Mouse (Mus musculus): ENCODE measurements around the gene Dnajc30.
"Not testable (repeated sequence)": the region's sequence is repeated elsewhere in the genome, so short reads cannot be mapped to it uniquely, and the experiment has no call there.

The Dnajc30 gene

DNA sequence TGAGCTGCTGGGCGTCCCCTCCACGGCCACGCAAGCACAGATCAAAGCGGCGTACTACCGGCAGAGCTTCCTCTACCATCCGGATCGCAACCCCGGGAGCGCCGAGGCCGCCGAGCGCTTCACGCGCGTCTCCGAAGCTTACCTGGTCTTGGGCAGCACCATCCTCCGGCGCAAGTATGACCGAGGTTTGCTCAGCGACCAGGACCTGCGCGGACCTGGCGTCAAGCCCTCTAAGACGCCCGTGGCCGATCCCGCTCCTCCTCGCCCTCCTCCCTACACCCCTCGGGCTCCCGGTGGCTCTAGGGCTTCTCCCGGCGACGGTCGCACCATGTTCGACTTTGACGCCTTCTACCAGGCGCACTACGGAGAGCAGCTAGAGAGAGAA is 372 bp downstream of the Dnajc30 start:
- no peak for DNase-seq (ENCODE audit: low read depth, low spot score)

DNA sequence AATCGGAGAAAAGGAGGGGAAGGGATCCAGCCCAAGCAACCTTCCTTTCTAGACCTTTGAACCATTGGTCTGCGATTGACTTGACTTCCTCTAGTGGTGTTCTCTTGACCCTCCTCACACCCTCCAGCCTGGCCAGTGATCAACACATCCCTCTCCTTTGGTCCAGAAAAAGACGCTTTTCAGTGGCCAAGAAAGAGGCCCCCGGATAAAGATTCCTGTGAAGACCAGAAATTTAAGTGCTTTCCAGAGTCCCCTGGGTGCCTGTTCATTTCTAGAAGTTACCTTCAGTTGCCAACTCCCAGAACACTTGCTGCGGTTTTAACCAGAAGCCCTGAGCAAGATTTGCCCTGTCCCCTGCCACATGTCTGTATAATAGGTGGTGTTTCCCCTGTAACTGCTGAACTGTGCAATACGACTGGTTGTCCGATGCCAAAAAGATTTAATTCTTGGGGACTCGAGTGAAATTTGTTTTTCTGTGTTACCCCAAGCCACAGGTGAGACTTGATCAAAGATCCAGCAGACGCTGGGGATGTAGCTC is 976 bp downstream of the Dnajc30 start, which contains the start of gene Bud23:
Bud23 (minus strand) TSS at position 51 of the 538 bp plus-strand sequence.
- DNase-seq (ENCODE audit: low read depth, low spot score) = not testable (repeated sequence)

DNA sequence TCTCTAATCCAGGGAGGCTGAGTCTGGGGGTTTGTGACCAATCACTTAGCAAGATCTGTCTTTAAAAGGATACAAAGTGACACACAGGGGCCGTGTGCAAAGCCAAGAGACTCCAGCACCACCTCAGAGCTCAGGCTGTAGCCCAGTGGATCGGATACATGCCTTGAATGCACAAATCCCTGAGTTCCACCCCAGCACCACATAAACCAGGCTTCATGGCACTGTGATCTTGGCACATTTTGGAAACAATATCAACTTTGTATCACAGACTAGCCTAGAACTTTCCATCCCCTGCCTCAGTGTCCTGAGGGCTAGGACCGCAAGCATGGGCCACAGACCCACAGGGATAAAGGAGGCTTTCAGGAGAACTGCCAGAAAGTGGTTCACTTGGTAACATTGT is 2.0 kb downstream of the Dnajc30 start:
- DNase-seq (ENCODE audit: low read depth, low spot score) = no peak

DNA sequence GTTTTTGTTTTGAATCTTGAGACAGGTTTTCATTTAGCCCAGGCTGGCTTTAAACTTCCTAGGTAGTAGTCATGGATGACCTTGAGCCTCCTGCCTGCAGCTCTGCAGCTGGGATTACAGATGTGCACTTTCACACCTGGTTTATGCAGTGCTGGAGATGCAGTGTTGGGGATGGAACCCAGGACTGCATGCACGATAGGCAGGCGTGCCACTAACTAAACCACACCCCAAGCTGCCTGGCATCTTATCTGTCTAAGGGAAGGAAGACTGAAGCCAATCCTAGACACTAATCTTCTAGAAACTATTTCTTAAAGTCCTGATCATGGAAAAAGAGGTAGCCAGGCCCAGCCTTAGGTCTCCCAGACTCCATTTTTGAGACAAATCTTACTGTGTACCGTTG is 6.4 kb downstream of the Dnajc30 start:
- no peak for DNase-seq (ENCODE audit: low read depth, low spot score)

DNA sequence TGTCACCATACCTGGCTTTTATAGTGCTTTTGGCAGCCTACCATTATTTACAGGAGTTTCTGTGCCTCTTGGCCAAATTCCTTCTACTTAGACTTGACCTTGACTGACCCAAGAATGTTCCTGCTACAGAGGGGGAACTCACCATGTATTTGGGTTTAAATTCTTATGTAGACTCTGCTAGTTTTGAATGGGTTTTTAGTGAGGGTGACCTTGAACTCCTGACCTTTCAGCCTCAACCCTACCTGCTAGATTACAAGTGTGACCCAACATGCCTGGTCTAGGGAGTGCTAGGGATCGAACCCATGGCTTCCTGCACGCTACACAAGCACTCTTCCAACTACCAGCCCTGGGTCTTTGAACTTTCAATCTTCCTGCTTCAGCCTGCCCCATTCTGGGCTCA is 8.1 kb downstream of the Dnajc30 start:
- DNase-seq (ENCODE audit: low read depth, low spot score) = no peak

DNA sequence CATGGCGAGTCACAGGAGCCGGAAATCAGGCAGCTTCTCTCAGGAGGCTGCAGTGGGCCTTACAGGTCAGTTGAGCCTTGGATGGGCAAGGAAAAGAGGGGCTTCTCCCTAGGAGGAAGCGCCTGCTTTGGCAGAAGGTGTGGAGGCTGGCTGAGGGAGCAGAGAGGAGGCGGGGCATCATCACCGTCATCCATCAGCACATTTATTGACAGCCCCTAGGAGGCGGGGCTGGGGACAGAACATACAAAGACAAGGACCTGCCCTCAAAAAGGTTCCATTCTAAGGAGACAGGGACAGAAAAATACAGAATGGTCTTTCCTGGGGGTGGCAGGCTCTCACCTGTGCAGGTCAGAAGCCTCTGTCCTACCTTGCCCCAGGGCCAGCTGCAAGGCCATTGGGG is 8.7 kb downstream of the Dnajc30 start:
- no peak for DNase-seq (ENCODE audit: low read depth, low spot score)

DNA sequence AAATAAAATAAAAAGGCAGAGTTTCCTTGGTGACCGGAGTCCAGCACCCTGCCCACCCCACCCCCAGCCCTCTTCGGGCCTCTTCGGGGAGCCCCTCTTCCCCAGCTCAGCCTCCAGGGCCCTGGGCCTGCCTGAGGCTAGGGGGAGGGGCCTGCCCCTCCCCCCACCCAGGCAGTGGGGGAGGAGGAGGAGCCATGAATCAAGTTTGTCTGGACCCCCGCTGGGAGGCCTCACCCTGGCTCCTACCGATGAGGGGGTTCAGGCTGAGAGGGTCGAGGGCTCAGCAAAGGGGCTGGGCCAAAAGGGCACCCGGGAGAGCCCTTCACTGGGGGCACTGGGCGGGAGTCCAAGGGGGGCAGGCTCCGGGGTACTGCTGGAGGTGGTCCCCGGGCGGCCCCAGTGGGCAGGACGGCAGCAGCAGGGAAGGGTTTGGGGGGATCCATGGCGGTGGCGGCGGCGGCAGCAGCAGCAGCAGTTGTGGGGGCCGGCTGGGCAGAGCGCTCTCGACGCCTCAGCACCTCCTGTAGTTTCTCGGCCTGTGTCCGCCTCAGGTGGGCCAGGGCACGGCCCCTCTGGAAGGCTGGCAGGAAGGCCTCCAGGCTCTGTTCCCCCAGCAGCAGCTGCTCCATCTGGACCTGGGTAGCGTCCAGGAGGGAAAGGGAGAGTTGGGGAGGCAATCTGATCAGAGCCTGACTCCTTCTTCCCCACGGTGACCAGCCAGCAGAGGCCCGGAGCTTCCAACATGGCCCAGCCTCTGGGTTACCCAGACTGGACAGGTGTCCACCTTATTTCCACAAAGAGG is 9.5 kb downstream of the Dnajc30 start:
- DNase-seq (ENCODE audit: low read depth, low spot score) = no peak

DNA sequence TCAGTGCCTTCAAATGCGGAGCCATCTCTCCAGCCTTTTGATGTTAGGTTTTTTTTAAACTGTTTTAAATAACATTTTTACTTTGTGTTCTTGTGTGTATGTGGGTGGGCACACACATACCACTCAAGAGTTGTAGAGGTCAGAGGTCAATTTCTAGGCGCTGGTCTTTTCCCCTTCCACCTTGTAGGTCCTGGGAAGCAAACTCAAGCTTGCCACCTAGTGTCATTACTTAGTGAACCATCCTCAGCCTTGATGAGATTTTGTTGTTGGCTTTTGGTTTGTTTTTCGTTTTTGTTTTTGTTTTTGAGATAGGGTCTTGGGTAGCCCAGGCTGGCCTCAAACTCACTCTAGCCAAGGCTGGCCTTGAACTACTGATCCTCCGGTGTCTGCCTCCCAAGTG is 11.7 kb downstream of the Dnajc30 start:
- no peak for DNase-seq (ENCODE audit: low read depth, low spot score)

DNA sequence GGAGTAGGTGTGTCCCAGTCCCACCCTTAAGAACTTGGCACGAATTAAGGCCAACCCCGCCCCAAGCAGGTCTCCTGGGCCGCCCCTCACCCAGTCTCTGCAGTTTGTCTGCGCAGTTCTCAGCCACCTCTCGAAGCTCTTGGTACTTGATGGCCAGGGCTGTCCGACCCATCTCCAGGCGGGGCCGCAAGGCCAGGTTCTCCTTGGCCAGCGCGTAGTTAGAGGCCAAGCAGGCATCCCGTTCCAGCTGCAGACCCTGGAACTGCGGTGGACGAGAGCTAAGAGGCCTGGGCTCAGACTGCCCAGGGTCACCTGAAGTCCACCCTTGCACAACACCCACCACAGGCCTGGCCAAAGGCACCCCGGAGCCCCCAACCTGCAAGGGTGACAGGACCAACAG is 12.4 kb downstream of the Dnajc30 start:
- no peak for DNase-seq (ENCODE audit: low read depth, low spot score)

DNA sequence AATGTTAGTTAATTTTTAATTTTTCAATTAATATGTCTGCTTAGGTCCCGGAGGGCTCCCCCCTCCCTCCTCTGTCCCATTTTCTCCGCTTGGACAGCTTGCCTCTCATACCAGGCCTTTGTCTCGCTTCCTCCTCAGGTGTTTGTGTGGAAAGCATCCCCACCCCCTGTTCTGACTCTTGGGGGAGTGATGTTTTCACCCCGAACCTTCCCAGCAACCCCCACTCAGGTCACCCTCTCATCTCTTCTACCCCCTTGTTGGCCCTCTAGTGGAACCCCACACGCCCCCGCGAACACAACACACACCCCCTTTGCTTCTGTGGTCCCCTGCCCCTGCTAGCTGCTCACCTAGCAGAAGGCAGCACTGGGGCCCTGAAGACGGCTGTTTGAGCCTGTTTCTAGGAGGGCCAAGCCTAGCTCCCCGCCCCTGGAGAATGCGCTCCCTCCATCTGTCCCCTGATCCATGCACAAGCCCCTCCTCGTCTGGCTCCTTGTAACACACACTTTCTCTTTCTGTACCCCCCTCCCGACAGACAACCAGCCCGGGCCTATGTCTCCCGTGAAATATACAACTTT is 13.0 kb downstream of the Dnajc30 start:
- peak; percentile 60 for DNase-seq (ENCODE audit: low read depth, low spot score)

DNA sequence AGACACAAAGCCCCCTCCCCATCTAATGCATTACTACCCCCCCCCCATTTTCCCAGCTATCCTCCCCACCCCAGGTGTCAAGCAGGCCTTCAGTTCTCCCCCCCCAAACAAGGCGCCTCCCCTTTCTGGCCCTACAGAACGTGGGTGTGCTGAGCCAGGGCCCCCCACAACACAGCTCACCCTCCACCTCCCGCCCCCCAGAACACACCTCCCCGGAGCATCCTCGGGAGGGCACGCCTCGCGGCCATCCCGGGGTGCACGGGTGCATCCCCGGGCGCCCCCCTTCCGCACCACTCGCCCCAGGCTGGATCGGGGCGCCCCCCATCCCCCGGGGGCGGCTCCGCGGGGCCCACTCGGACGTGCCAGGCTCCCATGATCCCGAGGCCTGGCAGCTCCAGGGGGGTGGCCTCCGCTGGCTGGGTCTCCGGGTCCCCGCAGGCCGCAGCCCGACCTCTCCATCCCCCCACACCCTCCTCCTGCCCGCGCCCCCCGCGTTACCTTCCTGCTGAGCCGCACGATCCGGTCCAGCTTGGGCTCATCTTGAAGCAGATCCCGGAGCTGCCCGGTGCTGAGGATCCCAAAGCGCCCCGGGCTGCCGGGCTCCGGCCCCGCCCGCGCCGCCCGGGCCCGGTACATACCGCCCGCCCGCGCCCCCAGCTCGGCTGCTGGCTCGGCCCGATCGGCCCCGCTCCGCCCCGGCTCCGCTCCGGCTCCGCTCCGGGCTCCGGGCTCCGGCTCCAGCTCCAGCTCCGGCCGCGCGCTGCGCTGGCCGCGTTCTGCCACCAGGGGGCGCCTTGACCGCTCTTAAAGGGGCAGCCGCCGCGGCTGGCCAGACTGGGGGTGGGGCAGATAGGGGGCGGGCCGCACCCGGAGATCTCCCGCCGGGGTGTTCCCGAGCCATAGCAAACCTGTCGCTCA is 13.8 kb downstream of the Dnajc30 start, which contains the start of gene Vps37d:
Vps37d (minus strand) TSS at position 703 of the 918 bp plus-strand sequence.
- peak; percentile 76 for DNase-seq (ENCODE audit: low read depth, low spot score)

DNA sequence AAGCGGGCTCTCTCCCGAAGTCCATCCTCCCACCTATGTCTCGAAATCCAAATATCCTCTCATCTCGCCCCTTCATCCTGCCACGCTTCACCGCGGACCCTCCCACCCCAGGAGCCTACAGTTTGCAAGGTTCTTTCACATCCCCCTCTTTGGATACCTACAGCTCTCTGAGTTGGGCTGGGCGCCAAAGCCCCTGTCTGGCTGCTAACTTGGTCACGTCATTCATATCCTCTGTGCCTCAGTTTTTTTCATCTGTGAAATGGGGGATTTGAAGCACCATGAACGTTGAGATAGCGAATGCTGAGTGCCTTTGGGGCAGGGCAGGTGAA is 14.4 kb downstream of the Dnajc30 start:
- DNase-seq (ENCODE audit: low read depth, low spot score) = peak; percentile 26

DNA sequence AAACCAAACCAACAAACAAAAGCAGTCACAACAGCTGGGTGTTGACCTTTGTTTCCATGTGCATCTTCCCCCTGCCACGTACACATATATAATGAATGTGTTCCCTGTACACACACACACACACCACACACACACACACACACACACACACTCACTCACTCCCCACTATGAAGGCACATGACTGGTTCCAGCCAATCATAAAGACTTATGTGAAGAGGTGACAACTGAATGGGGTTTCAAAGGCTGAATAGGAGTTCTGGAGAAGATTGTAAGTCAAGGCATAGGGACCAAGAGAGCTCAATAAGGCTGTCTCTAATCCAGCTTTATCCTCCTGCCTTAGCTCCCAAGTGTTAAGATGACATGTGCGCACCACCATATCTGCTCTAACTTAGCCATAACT is 15.6 kb downstream of the Dnajc30 start:
- DNase-seq (ENCODE audit: low read depth, low spot score) = no peak

DNA sequence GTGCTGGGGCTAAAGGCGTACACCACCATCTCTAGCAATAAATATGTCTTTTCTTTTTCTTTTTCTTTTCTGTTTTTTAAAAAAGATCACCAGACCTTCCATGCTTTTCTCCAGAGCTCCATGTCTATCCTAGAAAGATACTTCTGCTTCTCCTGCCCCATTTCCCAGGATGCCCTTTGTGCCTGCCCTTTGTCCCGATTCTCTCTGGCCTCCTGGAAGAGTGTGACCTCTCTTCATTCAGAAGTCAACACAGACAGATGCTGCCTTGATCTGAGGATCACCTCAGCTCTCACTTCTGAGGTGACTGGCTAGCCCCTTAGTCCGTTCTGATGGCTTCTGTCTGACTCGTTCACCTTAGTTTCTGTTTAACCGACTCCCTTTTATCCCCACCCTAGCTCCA is 16.5 kb downstream of the Dnajc30 start:
- no peak for DNase-seq (ENCODE audit: low read depth, low spot score)

DNA sequence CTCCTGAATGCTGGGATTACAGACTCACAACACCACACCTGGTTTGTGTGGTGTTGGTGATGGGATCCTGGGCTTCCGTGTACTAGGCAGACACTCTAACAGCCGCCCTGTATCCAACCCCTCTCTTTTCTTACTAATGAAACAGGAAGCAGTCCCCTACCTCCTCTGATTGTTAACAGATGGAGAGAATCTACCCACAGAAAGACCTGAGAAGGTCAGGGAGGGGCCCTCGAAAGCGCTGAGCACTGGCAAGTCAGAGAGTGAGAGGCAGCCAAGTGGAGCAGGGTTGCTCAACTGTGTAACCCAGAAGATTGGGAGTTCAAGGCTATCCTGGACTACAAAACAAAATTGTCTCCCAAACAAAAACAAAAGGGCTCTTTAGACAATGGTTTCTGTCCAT is 22.9 kb downstream of the Dnajc30 start:
- DNase-seq (ENCODE audit: low read depth, low spot score) = no peak

DNA sequence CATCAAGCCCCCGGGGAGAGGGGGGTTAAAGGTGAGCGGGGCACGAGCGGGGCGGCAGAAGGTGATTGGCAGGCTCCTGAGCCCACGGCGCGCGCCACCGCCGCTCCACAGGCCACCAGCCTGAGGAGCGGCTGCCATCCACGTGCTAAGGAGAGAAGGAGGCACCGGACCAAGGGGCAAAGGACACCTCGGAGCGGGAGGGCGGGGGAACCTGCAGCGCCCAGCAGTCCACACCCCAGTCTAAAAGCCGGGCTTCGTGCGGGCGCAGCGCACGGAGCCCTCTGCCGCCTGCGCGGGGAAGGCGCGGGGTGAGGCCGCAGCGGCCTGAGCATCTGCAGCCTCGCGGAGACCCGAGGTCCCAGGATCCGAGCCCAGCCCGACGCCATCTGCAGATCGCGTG is 25.7 kb downstream of the Dnajc30 start, which contains the start of gene Mlxipl:
Mlxipl (plus strand) TSS at position 238 of the 400 bp plus-strand sequence.
- no peak for DNase-seq (ENCODE audit: low read depth, low spot score)

DNA sequence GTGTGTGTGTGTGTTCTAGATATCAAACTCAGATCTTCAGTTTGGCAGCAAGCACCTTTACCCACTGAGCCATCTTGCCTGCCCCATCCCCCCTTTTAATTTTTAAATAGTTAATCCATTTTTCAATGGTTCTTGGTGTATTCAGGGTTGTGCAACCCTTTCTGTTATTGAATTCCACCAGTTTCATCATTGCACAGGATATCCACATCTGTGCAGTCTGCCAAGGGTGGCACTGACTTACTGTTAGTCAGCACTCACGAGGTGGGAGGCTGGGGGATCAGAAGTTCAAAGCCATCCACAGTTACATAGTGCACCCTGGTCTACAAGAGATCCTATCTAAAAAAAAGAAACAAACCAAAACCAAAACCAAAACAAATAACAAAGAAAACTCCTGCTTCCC is 37.0 kb downstream of the Dnajc30 start:
- DNase-seq (ENCODE audit: low read depth, low spot score) = no peak

DNA sequence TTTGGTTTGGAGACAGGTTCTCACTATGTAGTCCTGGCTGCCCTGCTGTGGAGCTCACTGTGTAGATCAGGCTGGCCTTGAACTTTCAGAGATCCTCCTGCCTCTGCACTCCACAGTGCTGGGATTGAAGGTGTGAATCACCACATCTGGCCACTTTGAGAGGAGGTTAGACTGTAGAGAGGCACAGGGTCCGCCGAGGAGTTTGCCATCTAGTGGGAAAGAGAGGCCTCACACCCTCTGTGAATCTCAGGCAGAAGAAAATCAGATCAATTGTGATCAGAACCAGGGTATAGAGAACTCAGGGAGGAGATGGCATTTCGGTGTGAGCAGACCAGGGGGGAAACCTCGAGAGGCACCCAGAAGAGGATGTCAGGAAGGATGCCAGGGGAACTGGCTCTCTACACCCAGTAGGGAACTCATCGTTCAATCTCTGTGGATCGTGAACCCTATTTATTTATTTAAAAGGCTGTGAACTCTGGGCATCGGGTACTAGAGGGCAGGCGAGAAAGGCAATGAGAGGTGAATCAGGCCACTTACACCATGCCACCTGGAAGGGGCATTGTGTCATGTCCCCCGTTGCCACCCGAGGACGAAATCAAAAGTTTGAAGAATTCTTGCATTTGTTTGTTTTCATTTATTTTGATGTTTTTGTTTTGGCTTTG is 40.1 kb downstream of the Dnajc30 start:
- DNase-seq (ENCODE audit: low read depth, low spot score) = no peak

DNA sequence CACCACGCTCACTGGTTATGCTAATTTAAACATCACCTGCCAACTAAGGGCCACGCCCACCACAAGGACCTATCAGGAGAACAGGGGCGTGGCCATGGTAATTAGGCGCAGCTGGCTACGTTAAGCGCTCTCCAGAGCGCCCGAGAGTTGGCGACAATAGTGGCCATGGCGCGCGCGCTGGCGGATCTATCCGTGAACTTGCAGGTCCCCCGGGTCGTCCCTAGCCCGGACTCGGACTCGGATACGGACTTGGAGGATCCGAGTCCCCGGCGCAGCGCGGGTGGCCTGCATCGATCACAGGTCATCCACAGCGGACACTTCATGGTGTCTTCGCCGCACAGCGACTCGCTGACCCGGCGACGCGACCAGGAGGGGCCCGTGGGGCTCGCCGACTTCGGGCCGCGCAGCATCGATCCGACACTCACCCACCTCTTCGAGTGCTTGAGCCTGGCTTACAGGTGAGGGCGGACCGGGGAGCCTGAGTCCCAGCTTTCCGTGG is 42.8 kb downstream of the Dnajc30 start:
- DNase-seq (ENCODE audit: low read depth, low spot score) = peak; percentile 51

DNA sequence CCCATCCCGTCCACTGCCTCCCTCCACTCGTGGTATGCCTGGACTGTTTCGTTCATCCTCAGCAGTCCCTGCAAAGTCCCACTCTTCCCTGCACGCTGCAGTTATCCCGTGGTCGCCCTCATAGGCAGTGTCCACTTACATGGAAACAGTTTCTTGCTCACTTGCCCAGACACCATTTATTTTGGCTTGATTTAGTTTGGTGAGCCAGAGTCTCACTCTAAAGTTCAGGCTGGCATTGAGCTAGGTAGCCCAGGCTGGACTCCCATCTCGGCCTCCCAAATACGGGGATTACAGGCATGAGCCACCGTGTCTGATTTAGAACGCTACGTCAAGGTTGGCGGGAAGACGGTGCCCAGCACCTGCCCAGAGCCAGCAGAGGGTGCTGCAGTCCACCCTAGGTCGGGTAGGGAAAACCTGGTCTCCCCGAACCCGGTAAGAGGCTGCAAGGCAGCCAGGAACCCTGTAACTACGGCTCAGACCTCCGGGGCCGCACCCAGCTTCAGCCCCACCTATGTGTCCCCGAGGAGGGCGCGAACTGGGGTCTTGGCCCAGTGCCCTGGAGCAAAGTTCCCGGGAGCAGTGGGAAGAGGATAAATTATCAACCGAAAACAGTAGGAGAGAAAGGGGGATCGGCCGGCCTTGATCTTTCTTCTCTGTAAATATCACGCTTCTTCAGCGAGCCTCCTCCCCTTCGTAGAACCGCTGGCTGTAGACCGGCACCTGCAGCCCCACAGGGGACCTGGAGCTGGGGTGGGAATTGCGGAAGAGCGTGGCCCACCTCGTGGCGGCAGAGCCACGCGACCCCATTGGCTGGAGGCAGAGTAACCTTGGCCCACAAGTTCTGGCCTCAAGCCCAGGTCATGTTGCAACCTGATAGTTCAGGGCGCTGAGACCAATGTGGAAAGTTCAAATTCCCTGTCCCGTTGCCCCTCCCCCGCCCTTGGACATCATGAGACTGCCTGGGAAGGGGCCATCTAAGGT is 43.8 kb downstream of the Dnajc30 start:
- no peak for DNase-seq (ENCODE audit: low read depth, low spot score)

Data from brain, embryonic 18.5 days (tissue).